Comparison of ENCODE assay signal across 16 mouse cellular contexts in genomic region chr5:101285941-101286340, GRCm38 (mm10).
"Had no signal": no experiment of that assay in that cellular context is flagged by ENCODE, and none has a peak within 500 bp of the region (broad histone marks: within the 10 kb centered on the region; RNA-seq: fewer than 3 reads in every experiment).

No protein-coding gene starts in this region.

- H3K9me3 ChIP-seq: limb, embryonic 12.5 days; lung, embryonic 15.5 days; midbrain, embryonic 10.5 days; neural tube, embryonic 13.5 days had no signal

- ATAC-seq: inflammation-experienced regulatory T-cells, adult 6 months; intestine, postnatal 0 days; midbrain, embryonic 16.5 days had no signal

- H3K9ac ChIP-seq: limb, embryonic 12.5 days; liver, embryonic 14.5 days; lung, embryonic 15.5 days; neural tube, embryonic 13.5 days had no signal

- H3K4me3 ChIP-seq: layer of hippocampus, adult 2 months; limb, embryonic 12.5 days; lung, embryonic 15.5 days; midbrain, embryonic 10.5 days; neural tube, embryonic 13.5 days had no signal

- DNase-seq: kidney, adult 8-10 months; kidney, postnatal 36 days; lung, postnatal 36 days; right cerebral cortex, adult 18-20 months; right cerebral cortex, postnatal 25 days; thymus, adult 18-20 months; thymus, postnatal 14 days had no signal

- H3K36me3 ChIP-seq: limb, embryonic 12.5 days; lung, embryonic 15.5 days; midbrain, embryonic 10.5 days; neural tube, embryonic 13.5 days had no signal

- H3K4me1 ChIP-seq: limb, embryonic 12.5 days; lung, embryonic 15.5 days; midbrain, embryonic 10.5 days; neural tube, embryonic 13.5 days had no signal

- H3K27me3 ChIP-seq: limb, embryonic 12.5 days; lung, embryonic 15.5 days had no signal

- H3K27ac ChIP-seq: layer of hippocampus, adult 2 months; limb, embryonic 12.5 days; liver, embryonic 14.5 days; lung, embryonic 15.5 days; midbrain, embryonic 10.5 days; neural tube, embryonic 13.5 days had no signal

- H3K4me2 ChIP-seq: limb, embryonic 12.5 days; lung, embryonic 15.5 days; neural tube, embryonic 13.5 days had no signal
